Mouse (Mus musculus): ENCODE measurements around the gene Ankrd17. TPM values are rescaled to one million over a fixed set of nuclear protein-coding genes. Genes with fewer than 3 reads are reported as not detected.
A peak's percentile ranks its signal among the peaks of the same experiment; 100 is the strongest.

Gene Ankrd17
- total and polyA plus RNA-seq, 3 experiments: 34.6 to 67.3 (median 35.0) TPM

DNA sequence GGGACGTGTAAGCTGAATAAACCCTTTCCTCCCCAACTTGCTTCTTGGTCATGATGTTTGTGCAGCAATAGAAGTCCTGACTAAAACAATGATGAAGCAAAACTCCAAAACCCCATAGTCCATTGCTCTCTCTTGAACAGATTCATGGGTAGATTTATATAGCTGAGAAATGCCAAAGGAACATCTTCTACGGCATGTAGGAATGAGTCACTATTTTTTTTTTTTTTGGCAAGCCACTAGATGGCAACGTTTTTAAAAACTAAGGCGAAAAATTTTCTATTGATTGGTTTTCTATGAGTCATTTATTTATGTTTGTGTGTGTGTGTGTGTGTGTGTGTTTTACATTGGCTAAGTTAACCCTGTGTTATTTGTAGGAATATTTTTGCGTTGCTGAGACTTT lies 27.4 kb upstream of the Ankrd17 start:
- Histone ChIP-seq H3K27ac (ENCODE audit: control insufficient read depth, low read depth, low read length) (no peak overlapping the region), H3K9me3 (replicated peaks; ENCODE audit: insufficient read depth, low read length) (no peaks in the 10 kb centered on the region), H3K9ac (ENCODE audit: control insufficient read depth, low read depth, low read length, poor library complexity, severe bottlenecking) (no peak overlapping the region), H3K4me3 (ENCODE audit: control insufficient read depth in 1 of 2, insufficient read depth in 1 of 2, low read depth in 2 of 2, low read length in 2 of 2) (no peak overlapping the region), H3K36me3 (ENCODE audit: control insufficient read depth in 1 of 2, insufficient read depth in 2 of 2, low read length in 2 of 2) (no peaks in the 10 kb centered on the region), H3K27me3 (ENCODE audit: control insufficient read depth in 1 of 2, insufficient read depth in 2 of 2, low read length in 2 of 2) (peaks cover 0 to 1% of the 10 kb centered on the region in 2 experiments; a peak in 2 of 4 replicates), H3K79me2 (ENCODE audit: control insufficient read depth, insufficient read depth, low read length, poor library complexity) (no peaks in the 10 kb centered on the region), H3K4me1 (ENCODE audit: control insufficient read depth in 1 of 2, insufficient read depth in 2 of 2, low read length in 2 of 2) (no peaks in the 10 kb centered on the region)
- TF ChIP-seq USF2 (IDR thresholded peaks at IDR 0.05; ENCODE audit: borderline replicate concordance in 1 of 2, insufficient read depth in 1 of 2, low read depth in 1 of 2, low read length in 2 of 2) (no peak), CTCF (IDR thresholded peaks at IDR 0.05 in 2 of 3, conservative IDR thresholded peaks at IDR 0.05 in 1 of 3; ENCODE audit: control insufficient read depth in 1 of 3, insufficient read depth in 1 of 3, low read depth in 2 of 3, low read length in 3 of 3, poor library complexity in 1 of 3, severe bottlenecking in 1 of 3) (peak in 1 of 3 experiments; percentile 14; a peak in 1 of 6 replicates), POLR2AphosphoS2 (IDR thresholded peaks at IDR 0.05; ENCODE audit: low read length) (no peak)
- DNase-seq (ENCODE audit: low read depth, low spot score): no peak

DNA sequence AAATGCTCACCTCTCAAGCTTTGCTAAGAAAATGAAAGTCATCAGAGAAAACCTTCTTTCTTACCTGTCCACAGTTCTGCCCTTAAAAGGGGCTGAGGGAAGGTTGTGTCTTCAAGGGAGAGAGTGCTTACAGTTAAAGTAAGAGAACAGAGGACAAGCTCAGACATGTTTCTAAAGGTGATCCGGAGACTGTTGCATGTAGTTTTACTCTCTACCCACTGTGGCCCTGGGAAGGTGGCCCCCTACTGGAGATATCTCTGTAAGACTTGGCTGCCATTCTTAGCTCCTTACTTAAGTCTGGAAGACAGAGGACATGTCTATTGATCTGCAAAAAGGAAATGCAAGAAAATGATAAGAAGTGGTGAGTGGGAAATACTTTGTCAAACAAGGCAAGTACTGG lies 16.7 kb upstream of the Ankrd17 start:
- H3K36me3 ChIP-seq (ENCODE audit: control insufficient read depth in 1 of 2, insufficient read depth in 2 of 2, low read length in 2 of 2): no peaks in the 10 kb centered on the region
- no peak overlapping the region for H3K4me3 ChIP-seq (ENCODE audit: control insufficient read depth in 1 of 2, insufficient read depth in 1 of 2, low read depth in 2 of 2, low read length in 2 of 2)
- no peak overlapping the region for H3K27ac ChIP-seq (ENCODE audit: control insufficient read depth, low read depth, low read length)
- H3K79me2 ChIP-seq (ENCODE audit: control insufficient read depth, insufficient read depth, low read length, poor library complexity): no peaks in the 10 kb centered on the region
- TF ChIP-seq SMC3 (IDR thresholded peaks at IDR 0.05; ENCODE audit: low read depth, low read length) (peak; percentile 41), USF2 (IDR thresholded peaks at IDR 0.05; ENCODE audit: borderline replicate concordance in 1 of 2, insufficient read depth in 1 of 2, low read depth in 1 of 2, low read length in 2 of 2) (no peak), TBP (IDR thresholded peaks at IDR 0.05; ENCODE audit: low read depth, low read length) (no peak), RAD21 (IDR thresholded peaks at IDR 0.05; ENCODE audit: low read depth, low read length) (peak; percentile 13), NELFE (IDR thresholded peaks at IDR 0.05; ENCODE audit: low read depth, low read length) (no peak), BHLHE40 (IDR thresholded peaks at IDR 0.05; ENCODE audit: borderline replicate concordance, low read depth, low read length) (no peak), SIN3A (IDR thresholded peaks at IDR 0.05; ENCODE audit: low read length) (no peak), POLR2AphosphoS5 (IDR thresholded peaks at IDR 0.05; ENCODE audit: borderline replicate concordance, low read depth, low read length) (no peak), EP300 (IDR thresholded peaks at IDR 0.05; ENCODE audit: low read depth in 1 of 2, low read length in 2 of 2) (no peak), MYB (IDR thresholded peaks at IDR 0.05; ENCODE audit: low read depth, low read length) (no peak), CTCF (IDR thresholded peaks at IDR 0.05 in 2 of 3, conservative IDR thresholded peaks at IDR 0.05 in 1 of 3; ENCODE audit: control insufficient read depth in 1 of 3, insufficient read depth in 1 of 3, low read depth in 2 of 3, low read length in 3 of 3, poor library complexity in 1 of 3, severe bottlenecking in 1 of 3) (peak; percentile 32 to 54 (median 39); a peak in 5 of 6 replicates)
- H3K4me1 ChIP-seq (ENCODE audit: control insufficient read depth in 1 of 2, insufficient read depth in 2 of 2, low read length in 2 of 2): no peaks in the 10 kb centered on the region
- H3K9ac ChIP-seq (ENCODE audit: control insufficient read depth, low read depth, low read length, poor library complexity, severe bottlenecking): no peak overlapping the region
- DNase-seq (ENCODE audit: low read depth, low spot score): peak; percentile 46
- no peaks in the 10 kb centered on the region for H3K9me3 ChIP-seq (replicated peaks; ENCODE audit: insufficient read depth, low read length)
- H3K27me3 ChIP-seq (ENCODE audit: control insufficient read depth in 1 of 2, insufficient read depth in 2 of 2, low read length in 2 of 2): no peaks in the 10 kb centered on the region; a peak in 1 of 4 replicates

DNA sequence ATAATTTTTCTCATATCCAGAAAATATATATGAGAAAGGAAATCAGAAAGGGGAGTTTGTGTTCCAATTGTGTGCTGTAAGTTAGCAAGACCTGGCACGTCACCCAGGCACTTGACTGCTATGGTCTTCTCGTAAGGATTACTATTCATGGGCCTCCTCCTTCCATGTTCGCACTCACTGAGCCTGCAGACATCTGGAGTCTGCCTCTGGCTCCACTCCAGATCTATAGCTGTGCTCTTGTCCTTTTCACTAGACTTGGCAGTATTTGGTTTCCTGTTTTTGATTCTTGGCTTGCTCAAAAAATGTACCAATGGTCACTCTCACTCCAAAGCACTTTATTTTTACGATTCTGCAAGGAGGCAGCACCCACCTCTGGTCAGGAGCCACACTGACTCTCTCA lies 15.1 kb upstream of the Ankrd17 start:
- Histone ChIP-seq H3K4me1 (ENCODE audit: control insufficient read depth in 1 of 2, insufficient read depth in 2 of 2, low read length in 2 of 2) (no peaks in the 10 kb centered on the region), H3K9ac (ENCODE audit: control insufficient read depth, low read depth, low read length, poor library complexity, severe bottlenecking) (no peak overlapping the region), H3K36me3 (ENCODE audit: control insufficient read depth in 1 of 2, insufficient read depth in 2 of 2, low read length in 2 of 2) (no peaks in the 10 kb centered on the region), H3K27me3 (ENCODE audit: control insufficient read depth in 1 of 2, insufficient read depth in 2 of 2, low read length in 2 of 2) (peaks cover 0 to 3% of the 10 kb centered on the region in 2 experiments; a peak in 2 of 4 replicates), H3K9me3 (replicated peaks; ENCODE audit: insufficient read depth, low read length) (no peaks in the 10 kb centered on the region), H3K27ac (ENCODE audit: control insufficient read depth, low read depth, low read length) (no peak overlapping the region), H3K4me3 (ENCODE audit: control insufficient read depth in 1 of 2, insufficient read depth in 1 of 2, low read depth in 2 of 2, low read length in 2 of 2) (no peak overlapping the region), H3K79me2 (ENCODE audit: control insufficient read depth, insufficient read depth, low read length, poor library complexity) (no peaks in the 10 kb centered on the region)
- DNase-seq (ENCODE audit: low read depth, low spot score): no peak
- no peak for TF ChIP-seq UBTF (IDR thresholded peaks at IDR 0.05; ENCODE audit: borderline replicate concordance, insufficient read depth, low read depth, low read length)
- no peak for TF ChIP-seq E2F4 (IDR thresholded peaks at IDR 0.05; ENCODE audit: borderline replicate concordance, low read depth, low read length)
- no peak for TF ChIP-seq MEF2A (IDR thresholded peaks at IDR 0.05; ENCODE audit: extremely low read depth, insufficient replicate concordance, low read depth, low read length, poor library complexity, severe bottlenecking)
- no peak for TF ChIP-seq ELF1 (IDR thresholded peaks at IDR 0.05; ENCODE audit: low read depth, low read length)
- no peak for TF ChIP-seq MYC (IDR thresholded peaks at IDR 0.05; ENCODE audit: low read depth, low read length)
- TF ChIP-seq MAFK (IDR thresholded peaks at IDR 0.05; ENCODE audit: borderline replicate concordance, low read depth, low read length): no peak
- TF ChIP-seq SMC3 (IDR thresholded peaks at IDR 0.05; ENCODE audit: low read depth, low read length): no peak
- no peak for TF ChIP-seq ZMIZ1 (IDR thresholded peaks at IDR 0.05; ENCODE audit: low read depth, low read length)
- no peak for TF ChIP-seq ZNF384 (IDR thresholded peaks at IDR 0.05; ENCODE audit: low read depth, low read length)
- TF ChIP-seq HCFC1 (IDR thresholded peaks at IDR 0.05; ENCODE audit: low read depth, low read length): no peak
- no peak for TF ChIP-seq MAZ (IDR thresholded peaks at IDR 0.05; ENCODE audit: low read depth, low read length)
- no peak for TF ChIP-seq USF1 (IDR thresholded peaks at IDR 0.05; ENCODE audit: low read depth, low read length)
- no peak for TF ChIP-seq BHLHE40 (IDR thresholded peaks at IDR 0.05; ENCODE audit: borderline replicate concordance, low read depth, low read length)
- TF ChIP-seq SIN3A (IDR thresholded peaks at IDR 0.05; ENCODE audit: low read length): no peak
- no peak for TF ChIP-seq POLR2AphosphoS5 (IDR thresholded peaks at IDR 0.05; ENCODE audit: borderline replicate concordance, low read depth, low read length)
- no peak for TF ChIP-seq NELFE (IDR thresholded peaks at IDR 0.05; ENCODE audit: low read depth, low read length)

Measured in MEL (cell line).